Mouse (Mus musculus) lung, adult 2 months (tissue): ENCODE measurements at regions not wholly inside any gene's neighbourhood (a gene's known extent, or its start where the extent isn't known, plus 50 kb on each side); places are given as distances from the start of the nearest gene placed in this dataset.

Experiments
- DNase-seq: peaks from one replicate; pipeline ENCODE4 v3.0.0; 2022
- H3K4me1 ChIP-seq: fragments of 200-500 bp; 2 replicates; pipeline ENCODE4 v1.6.1; 2011; ENCODE audit warnings: low read length; ENCODE audit not compliant: control insufficient read depth, insufficient read depth
- H3K4me3 ChIP-seq: fragments of 200-500 bp; replicated peaks from 2 replicates; pipeline ENCODE3; 2011; ENCODE audit warnings: low read depth, mild to moderate bottlenecking, control low read depth, low read length; ENCODE audit errors: extremely low read depth
- CTCF ChIP-seq: fragments of 200-500 bp; IDR thresholded peaks from 2 replicates; pipeline ENCODE4 v1.5.1; 2011; ENCODE audit warnings: mild to moderate bottlenecking, low read length, control low read depth; ENCODE audit not compliant: insufficient read depth
- POLR2A ChIP-seq: fragments of 200-500 bp; IDR thresholded peaks from 2 replicates; pipeline ENCODE4 v1.6.1; 2011; ENCODE audit warnings: low read depth, mild to moderate bottlenecking, control low read depth, low read length, borderline replicate concordance; ENCODE audit errors: extremely low read depth
- WGBS: fragments of 180-500 bp; shearing (Covaris S2); methylation state at CpG from one replicate; pipeline ENCODE4 v1.1.7; 2018; 5-methylcytosine and 5-hydroxymethylcytosine counted together

GRCm38 (mm10) chr10:111111020-111111419 lies 53.5 kb upstream of the Osbpl8 start:
- Histone ChIP-seq H3K4me1 (no peaks in the 10 kb centered on the region; the same call in 1 of the 2 replicates), H3K4me3 (no peak overlapping the region)
- 85% methylated on average over 10 of the region's 10 CpGs for WGBS
- no peak for DNase-seq
- TF ChIP-seq CTCF (no peak), POLR2A (no peak)

DNA sequence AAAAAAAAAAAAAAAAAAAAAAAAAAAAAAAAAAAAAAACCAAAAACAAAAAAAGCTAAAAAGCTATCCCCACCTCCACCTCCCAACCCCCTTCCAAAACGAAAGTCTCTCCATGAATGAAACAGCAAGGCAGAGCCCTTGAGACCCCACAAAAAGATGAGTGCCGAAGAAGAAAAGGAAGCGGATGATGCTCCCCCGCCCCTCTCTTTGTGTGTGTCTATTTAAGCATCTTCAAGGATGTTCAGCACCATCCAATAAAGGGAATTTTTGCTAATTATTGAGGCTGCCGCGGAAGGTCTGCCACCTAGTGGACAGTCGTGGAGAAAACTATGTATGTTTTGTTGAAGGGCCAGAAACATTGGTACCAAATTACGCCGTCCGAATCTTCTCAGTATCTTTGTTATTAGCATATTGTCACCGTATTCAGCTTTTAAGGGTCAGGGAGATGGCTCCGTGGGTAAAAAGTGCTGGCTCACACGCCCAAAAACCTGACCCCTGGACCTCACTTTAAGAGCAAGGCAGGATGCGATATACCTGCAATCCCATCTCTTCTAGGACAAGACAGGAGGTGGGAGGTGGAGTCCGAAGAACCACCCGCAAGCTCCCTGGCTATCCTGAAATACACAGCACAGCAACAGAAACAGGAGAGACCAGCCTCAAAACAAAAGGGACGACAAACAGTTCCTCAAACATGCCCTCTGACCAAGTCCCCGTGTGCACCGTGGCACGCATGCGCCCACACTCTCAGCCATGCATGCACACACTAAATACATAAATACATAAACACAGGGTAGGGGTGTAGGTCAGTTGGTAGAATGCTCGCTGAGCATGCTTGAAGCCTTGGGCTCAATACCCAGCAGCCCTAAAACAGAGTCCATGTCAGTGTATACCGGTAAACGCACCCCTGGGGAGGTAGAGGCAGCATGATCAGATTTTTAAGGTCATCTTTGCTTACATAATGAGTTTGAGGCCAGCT lies 55.6 kb upstream of the Osbpl8 start:
- no peaks in the 10 kb centered on the region; the same call in 1 of the 2 replicates for H3K4me1 ChIP-seq
- H3K4me3 ChIP-seq = no peak overlapping the region
- WGBS = 42% methylated on average over 24 of the region's 24 CpGs
- no peak for TF ChIP-seq POLR2A
- TF ChIP-seq CTCF = peak; percentile 68
- peak; percentile 48 for DNase-seq

DNA sequence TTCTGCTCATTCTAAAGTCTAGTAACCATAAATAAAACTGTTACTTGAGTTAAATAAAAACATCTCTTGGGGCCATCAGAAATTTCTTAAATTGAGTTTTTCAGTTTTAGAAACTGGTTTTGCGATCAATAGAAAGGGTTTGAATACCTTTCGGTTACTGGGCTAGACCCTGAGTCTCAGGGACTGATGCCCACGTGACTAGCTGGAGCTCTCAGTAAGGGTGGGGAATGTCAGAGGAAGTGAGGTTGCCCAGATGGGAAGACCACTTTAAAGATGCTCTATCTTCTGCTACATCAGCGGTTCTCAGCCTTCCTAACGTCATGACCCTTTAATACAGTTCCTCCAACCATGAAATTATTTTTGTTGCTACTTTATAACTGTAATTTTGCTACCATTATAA lies 56.7 kb upstream of the Osbpl8 start:
- no peak for DNase-seq
- no peak for TF ChIP-seq POLR2A
- TF ChIP-seq CTCF = no peak
- Histone ChIP-seq H3K4me3 (no peak overlapping the region), H3K4me1 (no peaks in the 10 kb centered on the region; the same call in 1 of the 2 replicates)
- WGBS = 81% methylated on average over 5 of the region's 5 CpGs

- H3K4me3 ChIP-seq = no peak overlapping the region
- H3K4me1 ChIP-seq = no peaks in the 10 kb centered on the region; the same call in 1 of the 2 replicates
- peak; percentile 70 for TF ChIP-seq CTCF
- TF ChIP-seq POLR2A = no peak
- peak; percentile 56 for DNase-seq
- WGBS = 53% methylated on average over 7 of the region's 7 CpGs
These were observed 57.2 kb upstream of the Osbpl8 start for GRCm38 (mm10) chr10:111107387-111107786.

DNA sequence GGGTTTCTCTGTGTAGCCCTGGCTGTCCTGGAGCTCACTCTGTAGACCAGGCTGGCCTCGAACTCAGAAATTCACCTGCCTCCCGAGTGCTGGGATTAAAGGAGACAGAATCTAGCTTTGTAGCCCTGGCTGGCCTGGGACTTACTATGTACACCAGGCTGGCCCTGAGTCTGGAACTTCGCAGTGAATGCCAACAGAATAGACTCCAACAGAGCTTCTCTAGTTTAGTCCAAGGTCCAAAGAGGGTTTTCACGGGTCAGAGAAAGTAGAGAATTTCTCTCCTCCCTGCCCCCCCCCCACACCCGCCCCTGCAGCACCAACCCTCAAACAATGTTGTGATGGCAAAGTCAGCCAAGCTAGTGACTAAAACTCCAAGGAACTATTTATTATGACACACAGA lies 58.1 kb upstream of the Osbpl8 start:
- peaks cover 4% of the 10 kb centered on the region; the same call in 1 of the 2 replicates for H3K4me1 ChIP-seq
- 81% methylated on average over 5 of the region's 5 CpGs for WGBS
- TF ChIP-seq POLR2A (no peak), CTCF (no peak)
- H3K4me3 ChIP-seq = no peak overlapping the region
- no peak for DNase-seq

DNA sequence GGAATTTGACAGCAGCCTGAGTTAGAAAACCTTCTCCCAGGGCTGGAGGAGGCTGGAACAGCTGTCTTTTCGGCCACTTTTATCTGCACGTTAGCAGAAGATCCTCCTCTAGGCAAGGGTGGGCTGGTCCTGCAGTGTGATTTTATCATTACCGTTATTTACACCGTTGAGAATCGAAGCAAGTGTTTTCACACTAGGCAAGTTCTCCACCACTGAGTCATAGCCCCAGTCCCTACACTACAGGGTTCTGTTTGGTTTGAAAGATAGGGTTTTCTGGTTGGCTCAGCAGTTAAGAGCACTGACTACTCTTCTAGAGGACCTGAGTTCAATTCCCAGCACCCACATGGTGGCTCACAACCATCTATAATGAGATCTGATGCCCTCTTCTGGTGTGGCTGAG lies 58.9 kb upstream of the Osbpl8 start:
- no peak for DNase-seq
- peaks cover 4% of the 10 kb centered on the region; the same call in 1 of the 2 replicates for H3K4me1 ChIP-seq
- WGBS = 89% methylated on average over 5 of the region's 5 CpGs
- H3K4me3 ChIP-seq = no peak overlapping the region
- TF ChIP-seq CTCF (no peak), POLR2A (no peak)

DNA sequence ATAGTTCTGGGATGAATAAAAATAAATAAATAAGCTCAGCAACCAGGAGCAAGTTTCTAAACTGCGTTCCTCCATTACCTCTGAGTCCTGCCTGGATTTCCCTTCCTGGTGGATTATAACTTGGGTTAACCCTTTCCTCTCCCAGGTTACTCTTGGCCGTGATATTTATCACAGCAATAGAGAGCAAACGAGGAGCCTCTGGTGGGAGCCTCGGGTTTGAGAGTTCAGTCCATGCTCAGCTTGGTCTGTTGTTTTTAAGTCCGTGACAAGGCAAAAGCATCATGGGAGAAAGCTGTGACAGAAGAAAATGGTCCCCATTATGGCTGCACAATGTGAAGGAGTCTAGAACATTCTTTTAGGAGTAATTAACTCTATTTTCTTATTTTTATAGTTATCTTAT lies 61.0 kb upstream of the Osbpl8 start:
- 66% methylated on average over 5 of the region's 5 CpGs for WGBS
- no peak for DNase-seq
- Histone ChIP-seq H3K4me1 (peaks cover 4% of the 10 kb centered on the region; the same call in 1 of the 2 replicates), H3K4me3 (no peak overlapping the region)
- TF ChIP-seq POLR2A (no peak), CTCF (no peak)

- DNase-seq = peak; percentile 12
- peaks cover 4% of the 10 kb centered on the region; the same call in 1 of the 2 replicates for H3K4me1 ChIP-seq
- TF ChIP-seq CTCF = no peak
- no peak for TF ChIP-seq POLR2A
- WGBS = 49% methylated on average over 14 of the region's 14 CpGs
- H3K4me3 ChIP-seq = peak overlapping the region; percentile 33
These were observed 61.5 kb upstream of the Osbpl8 start for GRCm38 (mm10) chr10:111103086-111103485.

DNA sequence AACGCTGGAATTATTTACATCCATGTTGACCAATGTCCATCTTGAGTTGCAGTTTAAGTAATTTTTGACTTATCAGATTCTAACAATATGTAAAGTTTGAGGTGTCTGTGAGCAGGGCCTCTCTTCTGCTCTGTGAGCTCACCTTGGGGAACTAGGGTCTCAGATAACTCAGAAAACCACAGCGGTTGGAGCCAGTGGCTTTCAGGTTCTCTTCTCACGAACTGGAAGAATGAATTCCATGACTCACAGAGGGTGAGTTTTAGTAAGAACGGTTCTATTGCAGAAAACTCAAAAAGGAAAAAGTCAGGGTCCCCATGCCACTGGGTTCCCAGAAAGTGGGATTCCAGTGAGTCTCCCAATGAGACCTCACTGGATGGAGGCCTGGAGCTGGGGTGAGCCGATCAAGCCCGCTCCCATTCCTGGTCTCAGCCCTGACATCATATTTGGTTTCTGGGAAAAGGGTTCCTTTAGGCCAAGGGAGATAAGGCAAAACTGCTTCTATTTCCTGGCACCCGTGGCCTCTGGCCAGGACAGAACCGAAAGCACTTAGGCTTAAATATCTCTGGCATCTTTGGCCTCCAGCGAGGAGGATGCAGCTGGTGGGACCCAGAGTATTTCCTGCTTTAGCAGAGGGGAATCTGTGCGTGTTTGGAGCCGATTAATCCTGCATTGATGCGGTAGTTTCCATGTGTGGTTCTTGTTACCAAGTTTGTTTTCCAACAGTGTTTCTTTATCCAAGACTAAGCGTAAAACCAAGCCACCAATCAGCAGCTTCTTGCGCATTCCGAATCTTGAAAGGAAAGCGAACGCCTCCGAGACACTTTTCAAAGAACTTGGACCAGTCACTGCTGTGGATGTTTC lies 62.4 kb upstream of the Osbpl8 start:
- Histone ChIP-seq H3K4me3 (peak overlapping the region; percentile 52), H3K4me1 (peaks cover 4% of the 10 kb centered on the region; the same call in 1 of the 2 replicates)
- WGBS = 34% methylated on average over 18 of the region's 18 CpGs
- TF ChIP-seq CTCF = no peak
- no peak for TF ChIP-seq POLR2A
- DNase-seq = peak; percentile 50
